In the genomic region with DNA sequence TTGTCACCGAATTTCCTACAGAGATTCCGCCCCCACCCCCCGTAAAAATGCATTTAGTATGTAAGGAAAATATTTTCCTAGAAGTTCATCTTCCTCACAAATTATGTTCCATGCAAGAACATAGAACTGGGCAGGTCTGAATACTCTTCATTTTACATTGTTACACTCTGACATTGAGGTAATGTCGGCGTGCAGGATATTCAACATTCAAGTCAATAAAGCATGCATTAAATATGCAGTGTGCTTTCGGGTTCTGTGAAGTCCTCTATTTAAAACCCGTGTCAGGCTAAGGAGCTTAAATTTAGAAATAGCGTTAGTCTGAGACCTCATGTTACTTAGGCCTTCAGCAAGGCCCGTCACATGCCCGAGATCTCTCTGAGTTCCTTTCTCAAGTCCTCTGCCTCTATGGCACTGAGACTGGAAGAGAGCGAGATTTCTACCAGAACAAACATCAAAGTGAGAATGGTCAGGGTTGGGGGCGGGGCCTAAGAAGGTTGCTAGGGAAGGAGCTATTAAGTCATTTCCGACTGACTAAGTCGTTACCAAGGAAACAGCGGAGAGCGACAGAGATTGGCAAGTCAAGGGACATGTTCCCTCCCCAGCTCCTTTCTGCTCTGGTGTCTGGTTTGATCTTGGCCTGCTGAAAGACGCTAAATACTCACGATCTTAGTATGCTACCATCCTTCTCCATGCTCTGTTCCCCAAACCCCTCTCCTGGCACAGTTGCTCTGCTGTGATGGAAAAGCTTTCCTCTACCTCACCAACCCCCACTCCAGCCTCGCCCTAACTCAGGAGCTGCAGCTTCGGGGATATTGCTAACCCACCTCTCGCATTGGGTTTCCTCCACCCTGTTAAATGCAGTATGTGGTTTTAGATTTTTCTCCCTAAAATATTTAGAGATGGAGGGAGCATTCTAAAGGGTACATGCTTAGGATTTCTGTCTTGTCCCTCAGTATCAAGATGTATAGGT, we compare ENCODE assay signal across 8 mouse cellular contexts. TPM values are rescaled to one million over a fixed set of nuclear protein-coding genes. Genes with fewer than 3 reads are reported as not detected.
A peak's percentile ranks its signal among the peaks of the same experiment; 100 is the strongest.
DNase-seq lines count a peak whose midpoint lies in the region; ATAC-seq and TF ChIP-seq lines count a peak whose summit lies in the region.

No protein-coding gene starts in this region.

- H3K27ac ChIP-seq in ES-Bruce4 (ENCODE audit: insufficient read depth, low read length), result peak overlapping the region; percentile 67
- peak overlapping the region; percentile 67 for H3K27ac ChIP-seq in forebrain, embryonic 12.5 days
- peak overlapping the region; percentile 37 for H3K27ac ChIP-seq in heart, embryonic 16.5 days (ENCODE audit: low read length)
- H3K27ac ChIP-seq in liver, embryonic 11.5 days (ENCODE audit: low read depth, low read length), result no peak overlapping the region

- TF ChIP-seq EP300 in ES-Bruce4 (IDR thresholded peaks at IDR 0.05; ENCODE audit: insufficient read depth, low read depth, low read length), result no peak

- no peaks in the 10 kb centered on the region for H3K36me3 ChIP-seq in ES-Bruce4 (ENCODE audit: control insufficient read depth, insufficient read depth, low read length, poor library complexity, severe bottlenecking)
- H3K36me3 ChIP-seq in forebrain, embryonic 12.5 days (replicated peaks), result no peaks in the 10 kb centered on the region
- no peaks in the 10 kb centered on the region for H3K36me3 ChIP-seq in heart, embryonic 16.5 days (ENCODE audit: control insufficient read depth, insufficient read depth)
- no peaks in the 10 kb centered on the region for H3K36me3 ChIP-seq in liver, embryonic 11.5 days (ENCODE audit: control insufficient read depth, insufficient read depth, low read length)
- H3K36me3 ChIP-seq in splenic B cell, adult 2 months (ENCODE audit: control insufficient read depth, insufficient read depth, low read length, poor library complexity, severe bottlenecking), result no peaks in the 10 kb centered on the region

- peak; percentile 29 for TF ChIP-seq POLR2A in ES-Bruce4 (IDR thresholded peaks at IDR 0.05; ENCODE audit: insufficient read depth, low read length)

- peak overlapping the region; percentile 50 for H3K4me2 ChIP-seq in forebrain, embryonic 12.5 days
- peak overlapping the region; percentile 67 for H3K4me2 ChIP-seq in heart, embryonic 16.5 days (ENCODE audit: low read depth, low read length)
- H3K4me2 ChIP-seq in liver, embryonic 11.5 days, result peak overlapping the region; percentile 58

- peak; percentile 93 for ATAC-seq in forebrain, embryonic 12.5 days (ENCODE audit: low FRiP score)
- ATAC-seq in heart, embryonic 16.5 days (replicated peaks; ENCODE audit: extremely low read depth, insufficient read depth, low FRiP score), result peak; percentile 77
- no peak; the same call in 1 of the 2 replicates for ATAC-seq in liver, embryonic 11.5 days (replicated peaks; ENCODE audit: low FRiP score)

- peak overlapping the region; percentile 89 for H3K4me3 ChIP-seq in ES-Bruce4 (ENCODE audit: low read depth, low read length)
- H3K4me3 ChIP-seq in forebrain, embryonic 12.5 days (replicated peaks), result peak overlapping the region; percentile 30
- H3K4me3 ChIP-seq in heart, embryonic 16.5 days (ENCODE audit: low read length), result peak overlapping the region; percentile 52
- H3K4me3 ChIP-seq in liver, embryonic 11.5 days (ENCODE audit: low read depth, low read length), result peak overlapping the region; percentile 15

- DNase-seq in cerebellum, adult 11 months, result peak; percentile 44
- DNase-seq in kidney, postnatal 10 days, result peak; percentile 86
- DNase-seq in liver, embryonic 11.5 days (ENCODE audit: low spot score), result peak; percentile 64
- peak; percentile 35 to 54 for DNase-seq in monocyte, adult 2 months (ENCODE audit: low read depth in 1 of 2, low spot score in 2 of 2)
- DNase-seq in splenic B cell, adult 2 months (ENCODE audit: low read depth, low spot score), result peak; percentile 88

- peak overlapping the region; percentile 43 for H3K9ac ChIP-seq in ES-Bruce4 (ENCODE audit: low read depth, poor library complexity, severe bottlenecking)
- peak overlapping the region; percentile 33; the same call in 1 of the 2 replicates for H3K9ac ChIP-seq in forebrain, embryonic 12.5 days
- H3K9ac ChIP-seq in heart, embryonic 16.5 days (ENCODE audit: low read length), result peak overlapping the region; percentile 64
- H3K9ac ChIP-seq in liver, embryonic 11.5 days (ENCODE audit: low read depth, low read length), result 0 out of 2 replicates have a peak overlapping the region, but pooled peaks have one; percentile 21

- TF ChIP-seq CTCF in ES-Bruce4 (IDR thresholded peaks at IDR 0.05; ENCODE audit: low read depth, low read length), result no peak

- no peaks in the 10 kb centered on the region for H3K4me1 ChIP-seq in ES-Bruce4 (ENCODE audit: control insufficient read depth, insufficient read depth, low read length)
- H3K4me1 ChIP-seq in forebrain, embryonic 12.5 days, result peaks cover 24% of the 10 kb centered on the region
- peaks cover 6% of the 10 kb centered on the region for H3K4me1 ChIP-seq in heart, embryonic 16.5 days (ENCODE audit: control insufficient read depth, insufficient read depth, low read length)
- H3K4me1 ChIP-seq in liver, embryonic 11.5 days (replicated peaks; ENCODE audit: control insufficient read depth, insufficient read depth, low read length), result peaks cover 9% of the 10 kb centered on the region

- WGBS in forebrain, embryonic 12.5 days, result 31% methylated on average over 21 of the region's 21 CpGs
- 25% methylated on average over 21 of the region's 21 CpGs for WGBS in heart, embryonic 16.5 days
- 32% methylated on average over 21 of the region's 21 CpGs for WGBS in liver, embryonic 11.5 days

- H3K27me3 ChIP-seq in ES-Bruce4 (ENCODE audit: control insufficient read depth, insufficient read depth, low read length, poor library complexity, severe bottlenecking), result no peaks in the 10 kb centered on the region
- H3K27me3 ChIP-seq in forebrain, embryonic 12.5 days, result no peaks in the 10 kb centered on the region
- H3K27me3 ChIP-seq in heart, embryonic 16.5 days (ENCODE audit: control insufficient read depth, insufficient read depth, low read length), result no peaks in the 10 kb centered on the region
- H3K27me3 ChIP-seq in liver, embryonic 11.5 days (replicated peaks; ENCODE audit: control insufficient read depth, insufficient read depth, low read length), result no peaks in the 10 kb centered on the region
- H3K27me3 ChIP-seq in splenic B cell, adult 2 months (ENCODE audit: control insufficient read depth, insufficient read depth, low read length, poor library complexity, severe bottlenecking), result no peaks in the 10 kb centered on the region

- H3K9me3 ChIP-seq in ES-Bruce4 (replicated peaks; ENCODE audit: control insufficient read depth, insufficient read depth, low read length, poor library complexity, severe bottlenecking), result no peaks in the 10 kb centered on the region
- H3K9me3 ChIP-seq in forebrain, embryonic 12.5 days, result no peaks in the 10 kb centered on the region
- H3K9me3 ChIP-seq in heart, embryonic 16.5 days (replicated peaks; ENCODE audit: control insufficient read depth, low read length), result no peaks in the 10 kb centered on the region
- H3K9me3 ChIP-seq in liver, embryonic 11.5 days (ENCODE audit: control insufficient read depth, low read length), result no peaks in the 10 kb centered on the region

RNA-seq across cellular contexts. Expression of a gene that starts 2.9 kb away (rescaled TPM):
- polyA plus RNA-seq in ES-Bruce4 (2011; ENCODE audit: insufficient read depth, insufficient read length, low read depth, missing spikeins), result 3.5 and 5.1 TPM in 2 replicates
- 0.11 and 0.32 TPM in 2 replicates for polyA plus RNA-seq in forebrain, embryonic 12.5 days (2016; fragmentation: Nextera tagmentation; extraction: Ambion mirVana)
- 0.92 and 0.99 TPM in 2 replicates for polyA plus RNA-seq in heart, embryonic 16.5 days (2015; fragmentation: Nextera tagmentation; extraction: Ambion mirVana)
- 0.85 and 1.0 TPM in 2 replicates for polyA plus RNA-seq in liver, embryonic 11.5 days (2014; fragmentation: Nextera tagmentation; extraction: Ambion mirVana)

RNA-seq across cellular contexts. Expression of a gene that starts 21.2 kb away (rescaled TPM):
- 16.9 and 18.4 TPM in 2 replicates for polyA plus RNA-seq in ES-Bruce4 (2011; ENCODE audit: insufficient read depth, insufficient read length, low read depth, missing spikeins)
- polyA plus RNA-seq in forebrain, embryonic 12.5 days (2016; fragmentation: Nextera tagmentation; extraction: Ambion mirVana), result 7.4 and 8.1 TPM in 2 replicates
- polyA plus RNA-seq in heart, embryonic 16.5 days (2015; fragmentation: Nextera tagmentation; extraction: Ambion mirVana), result 21.9 and 23.4 TPM in 2 replicates
- 11.2 and 12.0 TPM in 2 replicates for polyA plus RNA-seq in liver, embryonic 11.5 days (2014; fragmentation: Nextera tagmentation; extraction: Ambion mirVana)

Comparison
In these comparisons a context has a peak if more than half of its experiments do, and no peak if none do; other contexts are left out.
1. H3K4me3 ChIP-seq: peak in every context shown above with its lines; median percentile 89 in ES-Bruce4; 52 in heart, embryonic 16.5 days; 30 in forebrain, embryonic 12.5 days; 15 in liver, embryonic 11.5 days.